In the genomic region with DNA sequence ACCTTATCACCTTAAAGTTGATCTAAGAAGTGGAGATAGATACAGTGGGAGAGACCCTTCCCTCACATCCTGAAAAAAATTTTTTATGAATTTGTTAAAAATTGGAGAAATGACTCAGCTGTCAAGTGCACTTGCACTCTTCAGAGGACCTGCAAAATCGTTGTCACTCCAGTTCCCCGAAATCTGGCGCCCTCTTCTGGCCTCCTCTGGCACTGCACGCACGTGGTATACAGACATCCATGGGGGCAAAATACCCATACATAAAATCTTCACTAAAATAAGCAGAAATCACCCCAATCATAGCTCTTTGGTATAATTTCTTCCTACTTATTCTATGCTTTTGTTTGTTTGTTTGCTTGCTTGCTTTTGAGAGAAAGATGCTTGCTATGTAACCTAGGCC, we compare ENCODE assay signal across 11 mouse cellular contexts. TPM values are rescaled to one million over a fixed set of nuclear protein-coding genes. Genes with fewer than 3 reads are reported as not detected.
DNase-seq lines count a peak whose midpoint lies in the region; ATAC-seq and TF ChIP-seq lines count a peak whose summit lies in the region.
"Had no signal": no experiment of that assay in that cellular context is flagged by ENCODE, and none has a peak within 500 bp of the region (broad histone marks: within the 10 kb centered on the region; RNA-seq: fewer than 3 reads in every experiment).

No protein-coding gene starts in this region.

- no peaks in the 10 kb centered on the region for H3K9me3 ChIP-seq in hindbrain, embryonic 10.5 days
- no peaks in the 10 kb centered on the region for H3K9me3 ChIP-seq in hindbrain, embryonic 13.5 days
- H3K9me3 ChIP-seq: limb, embryonic 12.5 days had no signal

- TF ChIP-seq POLR2A in testis, adult 2 months (IDR thresholded peaks at IDR 0.05; ENCODE audit: control insufficient read depth, low read depth, low read length), result no peak

- 55% methylated on average over 5 of the region's 5 CpGs for WGBS in hindbrain, embryonic 10.5 days
- WGBS in hindbrain, embryonic 13.5 days, result 62% methylated on average over 5 of the region's 5 CpGs

- H3K36me3 ChIP-seq in hindbrain, embryonic 10.5 days, result no peaks in the 10 kb centered on the region
- no peaks in the 10 kb centered on the region for H3K36me3 ChIP-seq in hindbrain, embryonic 13.5 days
- H3K36me3 ChIP-seq in testis, adult 2 months (ENCODE audit: control insufficient read depth, insufficient read depth, low read length), result no peaks in the 10 kb centered on the region
- H3K36me3 ChIP-seq: limb, embryonic 12.5 days had no signal

- ATAC-seq in hindbrain, embryonic 13.5 days (ENCODE audit: low FRiP score), result no peak
- peak; percentile 19 to 36; a peak in 2 of 4 replicates for ATAC-seq in hematopoietic stem cell, adult 5-6 weeks (replicated peaks in 1 of 2; ENCODE audit: insufficient read depth in 1 of 2, low FRiP score in 2 of 2, low TSS enrichment in 1 of 2, low read depth in 1 of 2, poor library complexity in 2 of 2, severe bottlenecking in 2 of 2)

- peak; percentile 87; the same call in 1 of the 2 replicates for TF ChIP-seq CTCF in testis, adult 2 months (IDR thresholded peaks at IDR 0.05; ENCODE audit: control insufficient read depth, insufficient read depth, insufficient replicate concordance, low read depth, low read length)

- H3K4me1 ChIP-seq in hindbrain, embryonic 10.5 days (replicated peaks), result 0 out of 2 replicates have a peak, but pooled peaks cover 4% of the 10 kb centered on the region
- H3K4me1 ChIP-seq in hindbrain, embryonic 13.5 days (replicated peaks), result no peaks in the 10 kb centered on the region
- H3K4me1 ChIP-seq in testis, adult 2 months (ENCODE audit: control insufficient read depth, insufficient read depth, low read length), result no peaks in the 10 kb centered on the region

- H3K4me2 ChIP-seq in hindbrain, embryonic 13.5 days, result no peak overlapping the region
- H3K4me2 ChIP-seq: limb, embryonic 12.5 days had no signal

- H3K27me3 ChIP-seq in hindbrain, embryonic 10.5 days (ENCODE audit: insufficient read depth, poor library complexity, severe bottlenecking), result no peaks in the 10 kb centered on the region
- H3K27me3 ChIP-seq in hindbrain, embryonic 13.5 days, result no peaks in the 10 kb centered on the region
- no peaks in the 10 kb centered on the region for H3K27me3 ChIP-seq in testis, adult 2 months (ENCODE audit: control insufficient read depth, insufficient read depth, low read length)

- DNase-seq in hindbrain, embryonic 10.5 days (ENCODE audit: low spot score), result peak; percentile 24
- DNase-seq in testis, postnatal 14 days (ENCODE audit: low spot score), result no peak
- DNase-seq in retina, postnatal 1 day, result no peak
- DNase-seq in right cerebral cortex, adult 18-20 months, result no peak
- DNase-seq in right cerebral cortex, postnatal 36 days (ENCODE audit: low spot score in 2 of 2), result no peak

- H3K4me3 ChIP-seq in hindbrain, embryonic 10.5 days, result no peak overlapping the region
- H3K4me3 ChIP-seq in hindbrain, embryonic 13.5 days, result no peak overlapping the region
- no peak overlapping the region for H3K4me3 ChIP-seq in testis, adult 2 months (ENCODE audit: control insufficient read depth, low read depth, low read length)
- H3K4me3 ChIP-seq: erythroblast, embryonic 14.5 days; limb, embryonic 12.5 days; myocyte had no signal

- no peak overlapping the region for H3K9ac ChIP-seq in hindbrain, embryonic 13.5 days
- H3K9ac ChIP-seq: limb, embryonic 12.5 days had no signal

- no peak overlapping the region for H3K27ac ChIP-seq in hindbrain, embryonic 10.5 days
- no peak overlapping the region for H3K27ac ChIP-seq in hindbrain, embryonic 13.5 days
- H3K27ac ChIP-seq in testis, adult 2 months (ENCODE audit: control insufficient read depth, insufficient read depth, low read depth, low read length), result no peak overlapping the region
- H3K27ac ChIP-seq: limb, embryonic 12.5 days had no signal

RNA-seq across cellular contexts. Expression of a gene that starts 20.1 kb away (rescaled TPM):
- 15.2 and 16.8 TPM in 2 replicates for polyA plus RNA-seq in hindbrain, embryonic 10.5 days (2016; fragmentation: Nextera tagmentation; extraction: Ambion mirVana)
- 15.7 and 17.4 TPM in 2 replicates for polyA plus RNA-seq in hindbrain, embryonic 13.5 days (2015; fragmentation: Nextera tagmentation; extraction: Ambion mirVana)
- 173 and 180 TPM in 2 replicates for polyA plus RNA-seq in testis, adult 2 months (2012; rRNA removed)
- 40.2 and 51.7 TPM in 2 replicates for total RNA-seq in hematopoietic stem cell, adult 5-6 weeks (2017)

RNA-seq across cellular contexts. Expression of a gene that starts 25.7 kb away (rescaled TPM):
- polyA plus RNA-seq in hindbrain, embryonic 10.5 days (2016; fragmentation: Nextera tagmentation; extraction: Ambion mirVana), result 3.6 and 4.3 TPM in 2 replicates
- polyA plus RNA-seq in hindbrain, embryonic 13.5 days (2015; fragmentation: Nextera tagmentation; extraction: Ambion mirVana), result 7.0 and 9.8 TPM in 2 replicates
- polyA plus RNA-seq in testis, adult 2 months (2012; rRNA removed), result 0.77 and 0.88 TPM in 2 replicates
- 38.2 and 47.7 TPM in 2 replicates for total RNA-seq in hematopoietic stem cell, adult 5-6 weeks (2017)
- polyA plus RNA-seq: erythroblast, embryonic 14.5 days had no signal
